Mouse (Mus musculus) T-helper 1 cell (primary cell): ENCODE measurements around the gene Cdca5.

ENCODE experiments used
- in situ Hi-C: fragments of 300-600 bp; cut with MboI, MseI; formaldehyde crosslinking; loops from one replicate; pipeline ENCODE4 v1.15.1; 2025; ENCODE audit warnings: high pct_unique_total_duplicates

Gene Cdca5

GRCm38 (mm10) chr19:6084478-6085248 lies at the start of gene Cdca5, which contains the start of gene Zfpl1:
TSS of gene Cdca5 (plus strand) at chr19:6084983.
TSS of gene Zfpl1 (minus strand) at chr19:6084956.
- in situ Hi-C loops = loop anchor here (5.0 kb wide), 2 partner anchors 33 to 37 kb away; partner anchors contain the start of genes Sac3d1 and Syvn1

- in situ Hi-C loops = loop anchor here (5.0 to 10.0 kb wide), 2 partner anchors 96 to 281 kb away; no protein-coding TSS in a partner anchor
These were observed 48.7 kb upstream of the Cdca5 start for GRCm38 (mm10) chr19:6035966-6036585.

- in situ Hi-C loops = loop anchor here (5.0 to 10.0 kb wide), 2 partner anchors 95 to 283 kb away; no protein-coding TSS in a partner anchor
These were observed 47.1 kb upstream of the Cdca5 start for GRCm38 (mm10) chr19:6037695-6038094.

GRCm38 (mm10) chr19:6038326-6038725 lies 46.5 kb upstream of the Cdca5 start:
- in situ Hi-C loops = loop anchor here (5.0 to 10.0 kb wide), 2 partner anchors 94 to 284 kb away; no protein-coding TSS in a partner anchor

- in situ Hi-C loops = loop anchor here (10.0 kb wide), 1 partner anchor 635 kb away; no protein-coding TSS in a partner anchor
These were observed 44.8 kb upstream of the Cdca5 start for GRCm38 (mm10) chr19:6040002-6040401.

- in situ Hi-C loops = loop anchor here (10.0 kb wide), 1 partner anchor 633 kb away; no protein-coding TSS in a partner anchor
These were observed 42.5 kb upstream of the Cdca5 start for GRCm38 (mm10) chr19:6042293-6042692.

GRCm38 (mm10) chr19:6044102-6044501 lies 40.7 kb upstream of the Cdca5 start:
- in situ Hi-C loops = loop anchor here (10.0 kb wide), 1 partner anchor 631 kb away; no protein-coding TSS in a partner anchor

- in situ Hi-C loops = loop anchor here (5.0 to 10.0 kb wide), 2 partner anchors 37 to 629 kb away; partner anchors contain the start of genes Cdca5, Gm28374, Tmem262 and Zfpl1
These were observed 39.2 kb upstream of the Cdca5 start for GRCm38 (mm10) chr19:6045366-6046293.

GRCm38 (mm10) chr19:6046294-6047153 lies 38.3 kb upstream of the Cdca5 start, which contains the start of gene Syvn1:
TSS of gene Syvn1 (plus strand) at chr19:6046576.
- in situ Hi-C loops = loop anchor here (5.0 to 10.0 kb wide), 2 partner anchors 36 to 628 kb away; partner anchors contain the start of genes Cdca5, Gm28374, Tmem262 and Zfpl1

GRCm38 (mm10) chr19:6047154-6047898 lies 37.5 kb upstream of the Cdca5 start:
- in situ Hi-C loops = loop anchor here (5.0 to 10.0 kb wide), 2 partner anchors 35 to 627 kb away; partner anchors contain the start of genes Cdca5, Gm28374, Tmem262 and Zfpl1

- in situ Hi-C loops = loop anchor here (5.0 to 10.0 kb wide), 2 partner anchors 34 to 627 kb away; partner anchors contain the start of genes Cdca5, Gm28374, Tmem262 and Zfpl1
These were observed 37.0 kb upstream of the Cdca5 start for GRCm38 (mm10) chr19:6047899-6048166.

- in situ Hi-C loops = loop anchor here (5.0 to 10.0 kb wide), 2 partner anchors 33 to 626 kb away; partner anchors contain the start of genes Cdca5, Gm28374, Tmem262 and Zfpl1
These were observed 35.9 kb upstream of the Cdca5 start for GRCm38 (mm10) chr19:6048681-6049410.

GRCm38 (mm10) chr19:6052516-6052915 lies 32.3 kb upstream of the Cdca5 start:
- in situ Hi-C loops = no loop called here

GRCm38 (mm10) chr19:6054296-6054695 lies 30.5 kb upstream of the Cdca5 start:
- in situ Hi-C loops = no loop called here

GRCm38 (mm10) chr19:6056696-6057095 lies 28.1 kb upstream of the Cdca5 start:
- in situ Hi-C loops = no loop called here

GRCm38 (mm10) chr19:6057313-6058096 lies 27.3 kb upstream of the Cdca5 start, which contains the start of the genes Mrpl49 and Fau:
TSS of gene Mrpl49 (minus strand) at chr19:6057785.
TSS of gene Fau (plus strand) at chr19:6057844.
- in situ Hi-C loops = no loop called here

GRCm38 (mm10) chr19:6058513-6058912 lies 26.3 kb upstream of the Cdca5 start:
- in situ Hi-C loops = no loop called here
